Mouse (Mus musculus) embryo, embryonic 10.5 days (tissue): Measurements from ENCODE around the gene Cacnb4.

ENCODE experiments used
- DNase-seq: peaks from one replicate; pipeline ENCODE4 v3.0.0-alpha.2; 2015; ENCODE audit warnings: low spot score

Cacnb4 gene

DNA sequence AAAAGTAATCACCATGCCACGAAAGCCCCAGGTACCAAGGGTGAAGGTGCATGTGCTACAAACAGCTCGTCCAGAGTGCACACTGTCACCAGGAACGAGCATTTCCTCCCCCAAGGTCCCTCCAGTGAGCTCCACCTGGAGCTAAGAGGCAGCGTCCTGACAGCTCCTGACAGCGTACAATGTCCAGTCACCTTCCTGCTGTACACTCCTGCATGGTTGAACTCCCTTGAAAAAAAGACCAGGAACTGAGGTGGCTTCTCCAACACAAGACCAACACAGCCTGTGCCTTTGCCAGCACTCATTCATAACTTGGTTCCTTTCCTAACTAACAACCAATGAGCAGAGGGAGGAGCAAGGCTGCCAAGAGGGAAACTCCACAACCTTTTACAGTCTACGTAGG, 255.4 kb downstream of the Cacnb4 start:
- no peak for DNase-seq

DNA sequence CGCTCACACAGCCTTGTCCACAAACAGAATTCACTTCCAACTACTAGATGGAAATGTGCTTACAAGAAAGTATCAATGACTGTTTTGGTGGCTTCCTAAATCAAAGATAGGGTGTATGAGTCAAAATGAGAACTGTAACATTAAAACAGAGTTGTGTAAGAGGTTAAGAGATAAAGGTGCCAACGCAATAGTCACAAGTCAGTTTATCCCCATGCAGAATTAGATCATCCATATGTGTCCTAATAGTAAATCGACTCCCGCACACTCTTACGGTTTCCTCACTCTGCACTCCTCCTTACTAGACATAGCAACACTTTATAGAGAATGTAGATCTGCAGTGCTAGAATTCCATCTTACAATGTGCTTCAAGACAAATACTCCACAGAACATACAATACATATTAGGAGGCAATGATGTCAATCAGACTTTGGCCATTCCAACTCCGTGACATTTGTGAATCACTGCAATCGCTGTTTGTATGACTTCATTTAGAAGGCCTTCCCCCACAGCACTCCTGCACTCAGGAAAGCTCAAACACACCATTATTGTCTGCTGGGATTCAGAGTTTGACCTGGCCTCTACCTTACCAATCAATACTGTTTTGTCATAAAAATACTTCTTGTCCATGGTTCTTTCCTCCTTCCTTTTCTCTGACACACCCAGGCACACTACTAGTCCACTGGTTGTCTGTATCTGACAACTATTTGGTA, 256.5 kb downstream of the Cacnb4 start:
- no peak for DNase-seq

DNA sequence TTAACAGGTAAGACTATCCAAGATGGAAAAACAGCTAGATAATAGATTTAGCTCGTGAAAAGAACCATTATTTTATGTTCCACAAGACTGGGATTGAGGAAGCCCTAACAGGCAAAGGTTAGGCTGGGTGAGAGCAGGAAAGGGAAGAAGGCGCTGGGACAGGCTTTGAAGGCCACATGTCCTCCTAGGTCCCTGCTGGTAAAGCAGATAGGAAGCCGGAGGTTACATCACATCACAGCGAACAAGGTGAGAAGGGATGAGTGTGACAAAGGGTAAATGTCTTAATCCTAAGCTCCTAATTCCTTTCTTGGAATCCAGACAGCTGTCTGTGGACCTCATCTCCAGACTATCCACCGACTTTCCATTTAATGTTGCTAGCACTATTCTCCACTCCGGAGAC, 257.3 kb downstream of the Cacnb4 start:
- DNase-seq, result no peak

DNA sequence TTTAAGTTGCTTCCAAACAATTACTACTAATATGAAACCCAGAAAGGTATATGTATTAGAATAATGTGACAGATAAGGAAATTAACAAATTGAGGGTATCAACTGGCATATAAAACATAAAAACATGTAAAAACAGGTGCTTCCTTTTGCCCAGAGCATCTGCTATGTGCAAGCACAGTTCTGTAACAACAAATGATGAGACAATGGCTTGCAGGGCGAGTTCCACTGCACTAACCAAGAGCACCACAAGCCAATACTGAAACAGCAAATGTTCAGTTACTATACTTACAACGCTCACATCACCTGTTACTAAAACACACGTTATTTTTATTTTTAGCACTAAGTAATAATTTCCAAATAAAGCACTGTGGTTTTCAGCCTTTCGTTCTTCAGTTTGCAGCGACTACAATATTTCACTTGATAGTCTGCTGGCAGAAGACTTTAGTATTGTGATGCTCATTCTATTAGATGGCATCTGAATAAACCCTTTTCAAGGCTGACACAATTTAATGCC, 264.1 kb downstream of the Cacnb4 start:
- no peak for DNase-seq

DNA sequence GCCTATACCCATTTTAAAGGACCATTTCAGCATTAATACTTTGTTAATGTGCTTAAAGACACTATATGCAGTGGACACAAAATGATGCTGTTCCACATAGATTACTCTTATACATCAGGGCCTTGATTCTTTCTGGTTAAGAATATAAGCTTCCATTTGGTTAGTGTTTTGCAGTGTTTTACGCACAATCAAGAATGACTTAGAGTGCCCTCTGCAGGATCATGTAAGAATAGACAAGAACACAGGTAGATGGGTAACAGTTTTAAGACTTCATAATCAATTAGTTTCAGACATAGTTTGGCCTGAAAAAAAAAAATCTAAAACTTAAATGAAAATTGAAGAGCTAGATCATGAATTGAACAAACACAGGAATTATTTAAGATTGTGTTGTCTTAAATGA, 270.2 kb downstream of the Cacnb4 start:
- DNase-seq, result peak; percentile 22

DNA sequence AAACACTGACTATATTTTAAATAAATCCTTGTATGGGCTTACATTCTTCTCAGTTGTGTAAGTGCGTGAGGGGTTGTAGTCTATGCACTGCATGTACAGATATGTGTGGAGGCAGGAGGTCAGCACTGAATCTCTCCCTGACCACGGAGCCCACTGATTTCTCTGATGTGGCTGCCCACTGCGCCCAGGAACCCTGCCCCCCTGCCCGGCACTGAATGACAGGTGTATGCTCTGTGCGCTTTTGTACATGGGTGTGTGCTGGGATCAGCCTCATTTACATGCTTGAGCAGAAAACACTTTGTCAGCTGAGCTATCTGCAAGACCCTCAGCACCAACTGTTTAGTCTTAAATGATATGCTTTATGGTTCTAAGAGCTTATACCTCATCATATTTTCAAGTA, 271.4 kb downstream of the Cacnb4 start:
- no peak for DNase-seq

DNA sequence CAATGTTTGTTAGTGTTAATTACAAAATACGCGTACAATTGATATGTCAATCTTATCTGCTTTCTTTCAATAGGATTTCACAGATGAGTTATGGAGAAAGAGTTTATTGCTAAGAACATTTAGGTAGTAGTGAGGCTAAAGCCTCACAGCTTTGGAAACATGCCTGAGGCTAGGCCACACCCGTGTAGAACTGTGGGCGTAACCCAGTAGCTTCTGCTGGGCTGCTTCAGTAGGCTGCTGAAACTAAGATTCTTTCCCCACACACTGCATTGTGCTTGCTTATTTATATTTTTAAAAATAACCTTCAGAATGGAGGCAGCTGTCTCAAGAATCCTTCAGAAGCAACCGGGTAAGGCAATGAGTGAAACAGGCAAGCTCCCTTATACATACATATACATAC, 282.1 kb downstream of the Cacnb4 start:
- DNase-seq, result no peak

DNA sequence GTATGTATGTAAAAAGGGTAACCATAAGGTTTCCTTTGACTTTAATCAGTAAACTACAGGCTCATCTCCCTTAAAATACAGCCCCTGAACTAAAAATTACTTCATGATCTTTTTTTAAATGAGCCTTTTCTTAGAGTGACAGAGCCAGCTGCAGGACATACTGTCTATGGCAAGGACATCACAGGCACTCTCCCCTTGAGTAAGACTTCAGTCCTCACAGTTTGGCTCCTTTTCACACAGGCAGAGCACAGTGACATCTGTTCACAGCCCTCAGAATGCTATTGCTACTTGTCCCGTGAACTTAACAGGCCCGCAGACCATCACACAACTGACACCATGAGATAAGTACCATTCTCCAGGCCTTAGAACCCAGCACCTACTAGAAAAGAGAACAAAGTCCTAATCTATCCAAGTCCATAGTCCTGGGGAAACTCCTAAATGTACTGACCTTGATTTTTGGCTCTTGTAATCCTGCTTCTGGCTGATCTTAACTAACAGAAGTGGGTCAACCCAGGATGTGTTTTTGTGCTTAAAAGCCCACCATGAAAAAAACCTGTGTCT, 286.1 kb downstream of the Cacnb4 start:
- no peak for DNase-seq

DNA sequence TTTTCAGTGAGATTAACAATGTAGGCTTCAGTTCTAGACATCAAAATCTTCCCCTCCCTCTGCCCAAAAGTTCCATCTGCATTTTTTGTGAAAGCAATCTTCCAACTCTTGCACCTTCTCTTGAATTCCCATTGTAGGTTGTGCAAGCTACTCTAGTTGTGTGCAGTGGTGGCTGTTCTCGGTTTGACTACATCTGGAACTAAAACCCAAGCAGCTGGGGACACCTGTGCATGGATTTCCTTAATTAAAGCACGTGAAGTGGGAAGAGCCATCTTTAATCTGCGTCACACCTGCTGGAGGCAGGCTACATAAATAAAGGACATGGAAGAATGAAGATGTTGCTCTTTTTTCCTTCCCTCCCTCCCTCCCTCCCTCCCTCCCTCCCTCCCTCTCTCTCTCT, 286.7 kb downstream of the Cacnb4 start:
- no peak for DNase-seq

DNA sequence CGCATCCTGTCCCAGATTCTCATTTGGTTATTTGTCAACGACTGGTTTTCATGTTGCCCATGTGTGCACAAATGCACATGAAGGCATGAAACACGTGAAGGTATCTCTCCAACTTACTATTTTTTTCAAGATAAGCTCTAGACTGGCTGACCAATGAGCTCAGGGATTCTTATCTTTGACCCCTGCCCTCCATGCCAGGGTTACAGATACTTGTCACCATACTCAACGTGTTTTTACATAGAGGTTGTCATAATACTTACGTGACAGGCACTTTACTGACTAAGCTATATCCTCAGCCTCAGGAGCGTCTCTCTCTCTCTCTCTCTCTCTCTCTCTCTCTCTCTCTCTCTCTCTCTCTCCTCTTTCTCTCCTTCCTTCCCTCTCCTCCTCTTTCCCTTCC, 290.2 kb downstream of the Cacnb4 start:
- DNase-seq, result no peak

DNA sequence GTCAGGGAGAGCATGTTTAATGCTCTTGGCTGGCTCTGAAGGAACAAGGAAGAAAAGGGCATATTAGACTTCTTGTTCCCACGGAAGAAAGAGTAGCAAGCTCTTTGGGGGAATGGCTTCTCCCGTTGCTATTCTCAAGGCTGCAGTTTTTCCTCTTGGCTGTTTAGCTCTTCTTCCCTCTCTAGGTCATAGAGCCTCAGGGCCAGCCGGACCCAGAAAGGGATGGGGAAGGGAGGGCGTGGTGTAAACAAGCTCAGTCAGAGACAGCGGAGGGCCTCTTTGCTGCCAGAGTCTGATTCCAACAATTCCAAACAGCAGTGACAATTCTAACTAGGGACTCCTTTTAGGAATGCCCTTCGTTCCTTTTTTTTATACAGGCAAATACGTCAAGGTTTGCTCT, 290.6 kb downstream of the Cacnb4 start:
- DNase-seq, result no peak

DNA sequence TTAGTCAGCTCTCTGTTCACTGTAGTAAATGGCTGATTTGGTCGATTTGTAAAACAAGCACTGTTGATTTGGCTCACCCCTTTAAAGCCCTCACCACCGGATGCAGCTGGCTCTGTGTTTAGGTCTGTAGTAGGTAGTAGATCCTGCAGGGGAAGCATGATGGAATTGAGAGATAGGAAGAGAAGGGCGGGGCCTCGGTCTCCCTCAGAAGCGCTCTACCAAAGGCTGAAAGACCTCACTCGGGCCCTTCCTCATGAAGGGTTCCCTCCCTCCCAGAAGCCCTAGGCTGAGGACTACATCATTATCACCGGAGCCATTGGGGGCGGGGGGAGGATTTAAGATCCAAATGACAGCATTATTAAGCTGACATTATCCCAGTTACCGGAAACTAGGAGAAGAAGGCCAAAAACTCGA, 297.8 kb downstream of the Cacnb4 start:
- DNase-seq, result no peak

DNA sequence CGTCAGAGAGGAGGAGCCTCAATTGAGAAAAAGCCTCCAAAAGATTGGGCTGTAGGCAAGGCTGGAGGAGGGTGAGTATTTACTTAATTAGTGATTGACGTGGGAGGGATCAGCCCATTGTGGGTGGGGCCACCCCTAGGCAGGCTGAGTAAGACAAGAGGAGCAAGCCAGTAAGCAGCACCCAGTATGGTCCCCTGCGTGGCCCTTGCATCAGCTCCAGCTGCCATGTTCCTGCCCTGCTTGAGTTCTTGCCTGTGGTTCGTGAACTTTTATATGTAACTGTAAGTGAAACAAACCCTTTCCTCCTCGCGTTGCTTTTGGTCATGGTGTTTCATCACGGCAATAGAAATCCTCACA, 298.2 kb downstream of the Cacnb4 start, which contains the start of gene Neb:
Gene Neb (minus strand): TSS at position 27 of the 357 bp plus-strand sequence.
- no peak for DNase-seq
